In the genomic region with DNA sequence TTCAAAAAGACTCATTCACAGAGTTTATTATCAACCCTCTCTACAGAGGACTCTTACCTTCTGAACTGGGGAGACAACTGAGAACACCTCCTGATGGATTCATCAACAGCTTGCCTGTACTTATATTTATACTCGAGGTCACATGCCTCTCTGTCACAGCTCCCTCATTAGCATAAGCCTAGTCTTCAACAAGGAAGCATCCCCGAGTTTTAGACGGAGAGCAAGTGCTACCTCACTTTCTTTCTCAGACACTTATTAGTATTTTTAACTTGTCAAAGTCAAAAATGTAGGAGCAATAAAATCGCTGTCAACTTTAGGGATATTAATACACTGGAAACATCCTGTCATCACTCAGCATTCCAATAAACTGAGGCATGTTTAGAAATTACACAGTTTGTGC, we compare ENCODE assay signal across 7 mouse cellular contexts. TPM values are rescaled to one million over a fixed set of nuclear protein-coding genes. Genes with fewer than 3 reads are reported as not detected.
DNase-seq lines count a peak whose midpoint lies in the region; ATAC-seq and TF ChIP-seq lines count a peak whose summit lies in the region.

A gene (minus strand): TSS at position 101 of the 400 bp plus-strand sequence.

- no peak for ATAC-seq in G1E (ENCODE audit: extremely low read depth, insufficient number of reproducible peaks, low FRiP score, poor library complexity, severe bottlenecking)
- ATAC-seq in forebrain, embryonic 13.5 days = no peak
- ATAC-seq in liver, embryonic 11.5 days (replicated peaks; ENCODE audit: low FRiP score) = no peak
- ATAC-seq in stomach, postnatal 0 days (ENCODE audit: low FRiP score, low TSS enrichment) = no peak

- H3K9ac ChIP-seq in CH12.LX (ENCODE audit: insufficient read depth, low read depth) = no peak within 1 kb of the TSS
- H3K9ac ChIP-seq in forebrain, embryonic 13.5 days = no peak within 1 kb of the TSS
- no peak within 1 kb of the TSS for H3K9ac ChIP-seq in liver, embryonic 11.5 days (ENCODE audit: low read depth, low read length)
- H3K9ac ChIP-seq in stomach, postnatal 0 days (ENCODE audit: low read length) = no peak within 1 kb of the TSS

- peaks cover 57% of the 10 kb centered on the region for H3K79me2 ChIP-seq in CH12.LX (replicated peaks; ENCODE audit: control insufficient read depth, extremely low read depth, insufficient read depth, poor library complexity, severe bottlenecking)

- H3K9me3 ChIP-seq in CH12.LX (replicated peaks; ENCODE audit: low read length) = no peaks in the 10 kb centered on the region
- no peaks in the 10 kb centered on the region for H3K9me3 ChIP-seq in G1E (replicated peaks)
- no peaks in the 10 kb centered on the region for H3K9me3 ChIP-seq in forebrain, embryonic 13.5 days (replicated peaks)
- no peaks in the 10 kb centered on the region for H3K9me3 ChIP-seq in hindbrain, embryonic 10.5 days
- H3K9me3 ChIP-seq in liver, embryonic 11.5 days (ENCODE audit: control insufficient read depth, low read length) = no peaks in the 10 kb centered on the region
- H3K9me3 ChIP-seq in stomach, postnatal 0 days (ENCODE audit: control insufficient read depth, low read length) = no peaks in the 10 kb centered on the region

- H3K27me3 ChIP-seq in CH12.LX (replicated peaks) = no peaks in the 10 kb centered on the region
- no peaks in the 10 kb centered on the region for H3K27me3 ChIP-seq in G1E (ENCODE audit: insufficient read depth, low read length)
- no peaks in the 10 kb centered on the region for H3K27me3 ChIP-seq in forebrain, embryonic 13.5 days
- H3K27me3 ChIP-seq in hindbrain, embryonic 10.5 days (ENCODE audit: insufficient read depth, poor library complexity, severe bottlenecking) = no peaks in the 10 kb centered on the region
- H3K27me3 ChIP-seq in liver, embryonic 11.5 days (replicated peaks; ENCODE audit: control insufficient read depth, insufficient read depth, low read length) = no peaks in the 10 kb centered on the region
- H3K27me3 ChIP-seq in stomach, postnatal 0 days (ENCODE audit: control insufficient read depth, insufficient read depth, low read length) = no peaks in the 10 kb centered on the region

- no peak for TF ChIP-seq EP300 in CH12.LX (IDR thresholded peaks at IDR 0.05; ENCODE audit: low read length)
- no peak for TF ChIP-seq EP300 in stomach, postnatal 0 days (optimal IDR thresholded peaks at IDR 0.05)

- H3K4me1 ChIP-seq in CH12.LX (ENCODE audit: control insufficient read depth in 1 of 2, insufficient read depth in 2 of 2) (peaks cover 0 to 56% of the 10 kb centered on the region in 2 experiments; a peak in 2 of 4 replicates), G1E (ENCODE audit: insufficient read depth, low read depth, low read length) (peaks cover 20% of the 10 kb centered on the region)
- no peaks in the 10 kb centered on the region for H3K4me1 ChIP-seq in forebrain, embryonic 13.5 days
- no peaks in the 10 kb centered on the region for H3K4me1 ChIP-seq in hindbrain, embryonic 10.5 days (replicated peaks)
- H3K4me1 ChIP-seq in liver, embryonic 11.5 days (replicated peaks; ENCODE audit: control insufficient read depth, insufficient read depth, low read length) = peaks cover 14% of the 10 kb centered on the region
- no peaks in the 10 kb centered on the region for H3K4me1 ChIP-seq in stomach, postnatal 0 days (replicated peaks; ENCODE audit: control insufficient read depth, insufficient read depth)

- dilution Hi-C loops in CH12.LX (cut with MboI; ENCODE audit: extremely low pct_ligation_motif_present, extremely low pct_unique_long_range_greater_than_20kb, low sequenced_read_pairs) = no loop called here

- no peak within 1 kb of the TSS for H3K4me2 ChIP-seq in CH12.LX (ENCODE audit: insufficient read depth, low read depth, poor library complexity, severe bottlenecking)
- H3K4me2 ChIP-seq in forebrain, embryonic 13.5 days = no peak within 1 kb of the TSS
- H3K4me2 ChIP-seq in liver, embryonic 11.5 days = no peak within 1 kb of the TSS
- no peak within 1 kb of the TSS for H3K4me2 ChIP-seq in stomach, postnatal 0 days (replicated peaks; ENCODE audit: low read depth)

- no peak for TF ChIP-seq RAD21 in CH12.LX (IDR thresholded peaks at IDR 0.05; ENCODE audit: low read depth, low read length)

- no peak for TF ChIP-seq POLR2A in CH12.LX (IDR thresholded peaks at IDR 0.05; ENCODE audit: low read depth, low read length)

- in situ Hi-C loops in CH12.LX (cut with MboI; ENCODE audit: low pct_ligation_motif_present, low pct_unique_long_range_greater_than_20kb, low sequenced_read_pairs) = no loop called here

- peak within 1 kb of the TSS in 1 of 3 experiments; percentile 11 for H3K4me3 ChIP-seq in CH12.LX (replicated peaks in 1 of 3; ENCODE audit: low read depth in 2 of 3, low read length in 2 of 3, poor library complexity in 1 of 3)
- no peak within 1 kb of the TSS for H3K4me3 ChIP-seq in G1E (ENCODE audit: low read depth, low read length)
- no peak within 1 kb of the TSS for H3K4me3 ChIP-seq in forebrain, embryonic 13.5 days
- H3K4me3 ChIP-seq in hindbrain, embryonic 10.5 days = no peak within 1 kb of the TSS
- H3K4me3 ChIP-seq in liver, embryonic 11.5 days (ENCODE audit: low read depth, low read length) = no peak within 1 kb of the TSS
- H3K4me3 ChIP-seq in stomach, postnatal 0 days (ENCODE audit: low read depth, low read length) = no peak within 1 kb of the TSS

- no peak for TF ChIP-seq CTCF in CH12.LX (conservative IDR thresholded peaks at IDR 0.05 in 1 of 2, IDR thresholded peaks at IDR 0.05 in 1 of 2; ENCODE audit: low read depth in 2 of 2, low read length in 2 of 2)
- no peak for TF ChIP-seq CTCF in G1E (IDR thresholded peaks at IDR 0.05; ENCODE audit: low read depth, low read length)
- TF ChIP-seq CTCF in stomach, postnatal 0 days (IDR thresholded peaks at IDR 0.05; ENCODE audit: low read depth) = no peak

- no peak within 1 kb of the TSS for H3K27ac ChIP-seq in CH12.LX (ENCODE audit: insufficient read depth, low read depth)
- no peak within 1 kb of the TSS for H3K27ac ChIP-seq in forebrain, embryonic 13.5 days
- no peak within 1 kb of the TSS for H3K27ac ChIP-seq in hindbrain, embryonic 10.5 days
- H3K27ac ChIP-seq in liver, embryonic 11.5 days (ENCODE audit: low read depth, low read length) = no peak within 1 kb of the TSS
- no peak within 1 kb of the TSS for H3K27ac ChIP-seq in stomach, postnatal 0 days (replicated peaks)

- H3K36me3 ChIP-seq in CH12.LX (replicated peaks in 1 of 2; ENCODE audit: control insufficient read depth in 1 of 2, insufficient read depth in 1 of 2, low read length in 1 of 2) = peaks cover 5 to 44% of the 10 kb centered on the region in 2 experiments
- peaks cover 49% of the 10 kb centered on the region for H3K36me3 ChIP-seq in G1E (replicated peaks)
- H3K36me3 ChIP-seq in forebrain, embryonic 13.5 days (ENCODE audit: poor library complexity, severe bottlenecking) = no peaks in the 10 kb centered on the region
- no peaks in the 10 kb centered on the region for H3K36me3 ChIP-seq in hindbrain, embryonic 10.5 days
- H3K36me3 ChIP-seq in liver, embryonic 11.5 days (ENCODE audit: control insufficient read depth, insufficient read depth, low read length) = no peaks in the 10 kb centered on the region
- no peaks in the 10 kb centered on the region for H3K36me3 ChIP-seq in stomach, postnatal 0 days (ENCODE audit: control insufficient read depth, insufficient read depth, low read length)

- WGBS in forebrain, embryonic 13.5 days = 72% methylated on average over 4 of the region's 4 CpGs
- WGBS in hindbrain, embryonic 10.5 days = 79% methylated on average over 4 of the region's 4 CpGs
- WGBS in liver, embryonic 11.5 days = 73% methylated on average over 4 of the region's 4 CpGs
- WGBS in stomach, postnatal 0 days = 62% methylated on average over 4 of the region's 4 CpGs

- DNase-seq in CH12.LX (ENCODE audit: extremely low read depth) (peak; percentile 31), G1E (ENCODE audit: low spot score) (no peak)
- no peak for DNase-seq in hindbrain, embryonic 10.5 days (ENCODE audit: low spot score)
- DNase-seq in liver, embryonic 11.5 days (ENCODE audit: low spot score) = no peak
- DNase-seq in stomach, postnatal 0 days (ENCODE audit: low spot score) = no peak
- no peak for DNase-seq in natural killer cell, adult 2 months (ENCODE audit: low spot score in 2 of 2)

TF ChIP-seq in CH12.LX, 34 proteins besides CTCF, POLR2A, EP300 and RAD21:
- no peak for TF ChIP-seq ETS1 (conservative IDR thresholded peaks at IDR 0.05; ENCODE audit: low read depth, low read length)
- TF ChIP-seq USF1 (IDR thresholded peaks at IDR 0.05; ENCODE audit: low read depth, low read length) = peak; percentile 21; the same call in 1 of the 2 replicates
- TF ChIP-seq BHLHE40 (IDR thresholded peaks at IDR 0.05; ENCODE audit: low read depth, low read length) = no peak

RNA-seq across cellular contexts. Expression of the gene that starts here (rescaled TPM):
- 56.0 and 62.2 TPM in 2 replicates for total RNA-seq in CH12.LX (2012; rRNA removed)
- total RNA-seq in CH12.LX (2014; rRNA removed) = 74.4 and 79.5 TPM in 2 replicates
- polyA plus RNA-seq in CH12.LX (2012; ENCODE audit: insufficient read length, low read depth) = 116 and 124 TPM in 2 replicates
- total RNA-seq in G1E (2014; fragmentation: Nextera tagmentation) = 120 and 139 TPM in 2 replicates
- 63.0 and 79.1 TPM in 2 replicates for total RNA-seq in G1E (2017)
- polyA plus RNA-seq in G1E (2012) = 8.7 and 9.1 TPM in 2 replicates
- polyA plus RNA-seq in forebrain, embryonic 13.5 days (2015; fragmentation: Nextera tagmentation; extraction: Ambion mirVana) = 36.8 and 45.1 TPM in 2 replicates
- polyA plus RNA-seq in hindbrain, embryonic 10.5 days (2016; fragmentation: Nextera tagmentation; extraction: Ambion mirVana) = 46.1 and 56.8 TPM in 2 replicates
- polyA plus RNA-seq in liver, embryonic 11.5 days (2014; fragmentation: Nextera tagmentation; extraction: Ambion mirVana) = 64.2 and 80.4 TPM in 2 replicates
- 213 and 221 TPM in 2 replicates for polyA plus RNA-seq in stomach, postnatal 0 days (2015; fragmentation: Nextera tagmentation; extraction: Ambion mirVana)
